Mouse (Mus musculus) spleen, adult 2 months (tissue): Measurements from ENCODE around the gene Pabpc4l.

Experiments used
- CTCF ChIP-seq: fragments of 200-500 bp; IDR thresholded peaks from 2 replicates; pipeline ENCODE4 v1.5.1; 2011; ENCODE audit warnings: mild to moderate bottlenecking, inconsistent platforms; ENCODE audit not compliant: insufficient read depth, insufficient read length, insufficient replicate concordance; ENCODE audit errors: extremely low read depth
- POLR2A ChIP-seq: fragments of 200-500 bp; IDR thresholded peaks from 2 replicates; pipeline ENCODE4 v1.6.1; 2011; ENCODE audit warnings: low read depth, low read length, inconsistent platforms

GRCm38 (mm10) chr3:46447481-46448265, at the start of gene Pabpc4l:
- TF ChIP-seq CTCF (no peak), POLR2A (no peak)
